Mouse (Mus musculus): ENCODE results near the gene Pdrg1. TPM values are rescaled to one million over a fixed set of nuclear protein-coding genes. Genes with fewer than 3 reads are reported as not detected.

The Pdrg1 gene
- polyA plus RNA-seq, 2 experiments = 90.8 to 118 TPM

GRCm38 (mm10) chr2:153036690-153037089, 21.5 kb upstream of the Pdrg1 start:
- peaks cover 4% of the 10 kb centered on the region; the same call in 1 of the 2 replicates for H3K4me1 ChIP-seq (ENCODE audit: control insufficient read depth, insufficient read depth, low read length)
- H3K4me3 ChIP-seq (replicated peaks; ENCODE audit: low read length) = no peak overlapping the region
- H3K9me3 ChIP-seq (ENCODE audit: control insufficient read depth, low read length) = no peaks in the 10 kb centered on the region
- no peak overlapping the region for H3K27ac ChIP-seq (replicated peaks; ENCODE audit: low read depth, low read length)
- H3K36me3 ChIP-seq (ENCODE audit: control insufficient read depth, insufficient read depth, low read length) = no peaks in the 10 kb centered on the region
- peaks cover 25% of the 10 kb centered on the region for H3K27me3 ChIP-seq (ENCODE audit: control insufficient read depth, insufficient read depth, low read length)
- H3K4me2 ChIP-seq (replicated peaks; ENCODE audit: low read depth, low read length, severe bottlenecking) = no peak overlapping the region
- ATAC-seq (ENCODE audit: low FRiP score, low read depth) (no peak), DNase-seq (ENCODE audit: low spot score) (no peak)
- no peak overlapping the region for H3K9ac ChIP-seq (ENCODE audit: low read depth, low read length, severe bottlenecking)
- TF ChIP-seq POLR2A (IDR thresholded peaks at IDR 0.05; ENCODE audit: borderline replicate concordance, extremely low read depth, insufficient read depth, insufficient read length) = no peak
- WGBS = 25% methylated on average over 2 of the region's 2 CpGs

GRCm38 (mm10) chr2:153033545-153034230, 18.5 kb upstream of the Pdrg1 start:
- ATAC-seq (ENCODE audit: low FRiP score, low read depth) = no peak
- H3K27ac ChIP-seq (replicated peaks; ENCODE audit: low read depth, low read length) = no peak overlapping the region
- H3K4me1 ChIP-seq (ENCODE audit: control insufficient read depth, insufficient read depth, low read length) = peaks cover 6% of the 10 kb centered on the region; the same call in 1 of the 2 replicates
- TF ChIP-seq POLR2A (IDR thresholded peaks at IDR 0.05; ENCODE audit: borderline replicate concordance, extremely low read depth, insufficient read depth, insufficient read length) = no peak
- 67% methylated on average over 5 of the region's 5 CpGs for WGBS
- DNase-seq (ENCODE audit: low spot score) = no peak
- H3K4me3 ChIP-seq (replicated peaks; ENCODE audit: low read length) = no peak overlapping the region
- no peaks in the 10 kb centered on the region for H3K9me3 ChIP-seq (ENCODE audit: control insufficient read depth, low read length)
- H3K36me3 ChIP-seq (ENCODE audit: control insufficient read depth, insufficient read depth, low read length) = no peaks in the 10 kb centered on the region
- H3K4me2 ChIP-seq (replicated peaks; ENCODE audit: low read depth, low read length, severe bottlenecking) = no peak overlapping the region
- H3K27me3 ChIP-seq (ENCODE audit: control insufficient read depth, insufficient read depth, low read length) = peaks cover 49% of the 10 kb centered on the region
- no peak overlapping the region for H3K9ac ChIP-seq (ENCODE audit: low read depth, low read length, severe bottlenecking)

GRCm38 (mm10) chr2:153032973-153033372, 17.7 kb upstream of the Pdrg1 start:
- no peak overlapping the region for H3K4me3 ChIP-seq (replicated peaks; ENCODE audit: low read length)
- H3K4me2 ChIP-seq (replicated peaks; ENCODE audit: low read depth, low read length, severe bottlenecking) = no peak overlapping the region
- ATAC-seq (ENCODE audit: low FRiP score, low read depth) (no peak), DNase-seq (ENCODE audit: low spot score) (no peak)
- no peaks in the 10 kb centered on the region for H3K9me3 ChIP-seq (ENCODE audit: control insufficient read depth, low read length)
- H3K9ac ChIP-seq (ENCODE audit: low read depth, low read length, severe bottlenecking) = no peak overlapping the region
- TF ChIP-seq POLR2A (IDR thresholded peaks at IDR 0.05; ENCODE audit: borderline replicate concordance, extremely low read depth, insufficient read depth, insufficient read length) = no peak
- peaks cover 6% of the 10 kb centered on the region; the same call in 1 of the 2 replicates for H3K4me1 ChIP-seq (ENCODE audit: control insufficient read depth, insufficient read depth, low read length)
- WGBS = 11% methylated on average over 4 of the region's 4 CpGs
- H3K36me3 ChIP-seq (ENCODE audit: control insufficient read depth, insufficient read depth, low read length) = no peaks in the 10 kb centered on the region
- H3K27ac ChIP-seq (replicated peaks; ENCODE audit: low read depth, low read length) = no peak overlapping the region
- H3K27me3 ChIP-seq (ENCODE audit: control insufficient read depth, insufficient read depth, low read length) = peaks cover 49% of the 10 kb centered on the region

- no peak for TF ChIP-seq POLR2A (IDR thresholded peaks at IDR 0.05; ENCODE audit: borderline replicate concordance, extremely low read depth, insufficient read depth, insufficient read length)
- DNase-seq (ENCODE audit: low spot score) (peak; percentile 74), ATAC-seq (ENCODE audit: low FRiP score, low read depth) (peak; percentile 60; the same call in 1 of the 2 replicates)
- Histone ChIP-seq H3K9ac (ENCODE audit: low read depth, low read length, severe bottlenecking) (no peak overlapping the region), H3K9me3 (ENCODE audit: control insufficient read depth, low read length) (no peaks in the 10 kb centered on the region), H3K4me3 (replicated peaks; ENCODE audit: low read length) (peak overlapping the region; percentile 39), H3K27ac (replicated peaks; ENCODE audit: low read depth, low read length) (no peak overlapping the region), H3K4me2 (replicated peaks; ENCODE audit: low read depth, low read length, severe bottlenecking) (peak overlapping the region; percentile 79), H3K27me3 (ENCODE audit: control insufficient read depth, insufficient read depth, low read length) (peaks cover 49% of the 10 kb centered on the region), H3K36me3 (ENCODE audit: control insufficient read depth, insufficient read depth, low read length) (no peaks in the 10 kb centered on the region), H3K4me1 (ENCODE audit: control insufficient read depth, insufficient read depth, low read length) (peaks cover 6% of the 10 kb centered on the region; the same call in 1 of the 2 replicates)
- 2% methylated on average over 35 of the region's 58 CpGs for WGBS
Measured at GRCm38 (mm10) chr2:153032083-153032842, 17.0 kb upstream of the Pdrg1 start.
